Mouse (Mus musculus) small intestine, adult 2 months (tissue): ENCODE measurements around the gene Supt20.

Source experiments
- CTCF ChIP-seq: fragments of 200-500 bp; IDR thresholded peaks from 2 replicates; pipeline ENCODE4 v1.5.1; 2012; ENCODE audit warnings: low read depth, mild to moderate bottlenecking, control low read depth, inconsistent platforms, low read length, moderate library complexity, mixed read lengths; ENCODE audit not compliant: insufficient replicate concordance, insufficient read length; ENCODE audit errors: extremely low read depth
- POLR2A ChIP-seq: fragments of 200-500 bp; IDR thresholded peaks from 2 replicates; pipeline ENCODE4 v1.6.1; 2012; ENCODE audit warnings: low read depth, mild to moderate bottlenecking, control low read depth, inconsistent platforms, low read length, moderate library complexity

- TF ChIP-seq CTCF (no peak), POLR2A (no peak)
These were observed 24.7 kb downstream of the Supt20 start for GRCm38 (mm10) chr3:54717348-54717747.
